Mouse (Mus musculus): ENCODE measurements around the gene Xrcc6.

The Xrcc6 gene

GRCm38 (mm10) chr15:81987646-81988045 lies at the start of gene Xrcc6:
Gene Xrcc6 (plus strand): TSS chr15:81987835.
- no peak for DNase-seq (ENCODE audit: low spot score)

- DNase-seq (ENCODE audit: low spot score) = no peak
Observed at GRCm38 (mm10) chr15:81938246-81938645, 49.4 kb upstream of the Xrcc6 start.

GRCm38 (mm10) chr15:81939157-81939715 lies 48.4 kb upstream of the Xrcc6 start:
- no peak for DNase-seq (ENCODE audit: low spot score)

- no peak for DNase-seq (ENCODE audit: low spot score)
Observed at GRCm38 (mm10) chr15:81939774-81940173, 47.9 kb upstream of the Xrcc6 start.

- DNase-seq (ENCODE audit: low spot score) = no peak
Observed at GRCm38 (mm10) chr15:81940219-81940618, 47.4 kb upstream of the Xrcc6 start.

GRCm38 (mm10) chr15:81941010-81941409 lies 46.6 kb upstream of the Xrcc6 start:
- no peak for DNase-seq (ENCODE audit: low spot score)

GRCm38 (mm10) chr15:81943176-81943749 lies 44.4 kb upstream of the Xrcc6 start:
- no peak for DNase-seq (ENCODE audit: low spot score)

GRCm38 (mm10) chr15:81949076-81949475 lies 38.6 kb upstream of the Xrcc6 start:
- DNase-seq (ENCODE audit: low spot score) = no peak

- DNase-seq (ENCODE audit: low spot score) = no peak
Observed at GRCm38 (mm10) chr15:81949476-81950131, 38.0 kb upstream of the Xrcc6 start.

GRCm38 (mm10) chr15:81950716-81951115 lies 36.9 kb upstream of the Xrcc6 start:
- no peak for DNase-seq (ENCODE audit: low spot score)

GRCm38 (mm10) chr15:81951159-81951558 lies 36.5 kb upstream of the Xrcc6 start:
- DNase-seq (ENCODE audit: low spot score) = no peak

- no peak for DNase-seq (ENCODE audit: low spot score)
Observed at GRCm38 (mm10) chr15:81952310-81952709, 35.3 kb upstream of the Xrcc6 start.

- no peak for DNase-seq (ENCODE audit: low spot score)
Observed at GRCm38 (mm10) chr15:81954151-81954583, 33.5 kb upstream of the Xrcc6 start.

- DNase-seq (ENCODE audit: low spot score) = no peak
Observed at GRCm38 (mm10) chr15:81954716-81955115, 32.9 kb upstream of the Xrcc6 start.

GRCm38 (mm10) chr15:81955414-81955813 lies 32.2 kb upstream of the Xrcc6 start:
- no peak for DNase-seq (ENCODE audit: low spot score)

GRCm38 (mm10) chr15:81956457-81956856 lies 31.2 kb upstream of the Xrcc6 start:
- no peak for DNase-seq (ENCODE audit: low spot score)

GRCm38 (mm10) chr15:81957598-81957997 lies 30.0 kb upstream of the Xrcc6 start:
- DNase-seq (ENCODE audit: low spot score) = no peak

GRCm38 (mm10) chr15:81958906-81959305 lies 28.7 kb upstream of the Xrcc6 start:
- DNase-seq (ENCODE audit: low spot score) = no peak

- peak; percentile 89 for DNase-seq (ENCODE audit: low spot score)
Observed at GRCm38 (mm10) chr15:81960171-81961077, 27.2 kb upstream of the Xrcc6 start, which contains the start of gene Pmm1. Gene Pmm1 (minus strand): TSS chr15:81960930.

- no peak for DNase-seq (ENCODE audit: low spot score)
Observed at GRCm38 (mm10) chr15:81961078-81961451, 26.6 kb upstream of the Xrcc6 start.

- no peak for DNase-seq (ENCODE audit: low spot score)
Observed at GRCm38 (mm10) chr15:81964262-81964661, 23.4 kb upstream of the Xrcc6 start.

- no peak for DNase-seq (ENCODE audit: low spot score)
Observed at GRCm38 (mm10) chr15:81964980-81965545, 22.6 kb upstream of the Xrcc6 start.

Data from urinary bladder, postnatal 10 days (tissue).